Mouse (Mus musculus) heart, postnatal 0 days (tissue): Measurements from ENCODE around the gene Bckdhb. TPM values are rescaled to one million over a fixed set of nuclear protein-coding genes. Genes with fewer than 3 reads are reported as not detected.
A peak's percentile ranks its signal among the peaks of the same experiment; 100 is the strongest.

Experiments used
- ATAC-seq: fragments of 200-750 bp; cut with Nextera tagmentation; 2 replicates; pipeline ENCODE4 v1.8.0; 2017; ENCODE audit warnings: low read depth, moderate number of reproducible peaks, moderate library complexity; ENCODE audit not compliant: insufficient read depth
- DNase-seq: peaks from one replicate; pipeline ENCODE4 v3.0.0-alpha.2; 2016; ENCODE audit warnings: low spot score
- H3K27ac ChIP-seq: fragments of 300-500 bp; sonication (generic); 2 replicates; pipeline ENCODE4 v1.5.1; 2014; ENCODE audit warnings: low read depth, mild to moderate bottlenecking
- H3K27me3 ChIP-seq: fragments of 300-500 bp; sonication (generic); 2 replicates; pipeline ENCODE4 v1.6.1; 2014; ENCODE audit warnings: low read length, mixed read lengths; ENCODE audit not compliant: control insufficient read depth, insufficient read depth
- H3K36me3 ChIP-seq: fragments of 300-500 bp; sonication (generic); replicated peaks from 2 replicates; pipeline ENCODE4 v1.6.1; 2014; ENCODE audit warnings: low read length, mixed read lengths; ENCODE audit not compliant: control insufficient read depth, insufficient read depth
- H3K4me1 ChIP-seq: fragments of 300-500 bp; sonication (generic); 2 replicates; pipeline ENCODE4 v1.6.1; 2014; ENCODE audit warnings: antibody characterized with exemption; ENCODE audit not compliant: control insufficient read depth, insufficient read depth
- H3K4me2 ChIP-seq: fragments of 300-500 bp; sonication (generic); 2 replicates; pipeline ENCODE4 v1.6.1; 2014; ENCODE audit warnings: low read depth, mild to moderate bottlenecking, low read length, moderate library complexity
- H3K4me3 ChIP-seq: fragments of 300-500 bp; sonication (generic); 2 replicates; pipeline ENCODE4 v1.5.1; 2014; ENCODE audit warnings: low read depth, low read length
- H3K9ac ChIP-seq: fragments of 300-500 bp; sonication (generic); replicated peaks from 2 replicates; pipeline ENCODE4 v1.6.1; 2014; ENCODE audit warnings: low read depth, low read length, mixed read lengths
- H3K9me3 ChIP-seq: fragments of 300-500 bp; sonication (generic); replicated peaks from 2 replicates; pipeline ENCODE4 v1.6.1; 2016; ENCODE audit warnings: low read length; ENCODE audit not compliant: control insufficient read depth
- CTCF ChIP-seq: IDR thresholded peaks from 2 replicates; pipeline ENCODE4 v1.5.1; 2016; ENCODE audit warnings: antibody characterized with exemption, control low read depth, low read depth
- EP300 ChIP-seq: IDR thresholded peaks from 2 replicates; pipeline ENCODE4 v1.6.1; 2016; ENCODE audit warnings: antibody characterized with exemption, low read depth
- WGBS: fragments of 180-500 bp; shearing (Covaris S2); extraction: QIAGEN DNeasy Blood & Tissue Kit; methylation state at CpG from one replicate; pipeline ENCODE4 v1.1.7; 2014; 5-methylcytosine and 5-hydroxymethylcytosine counted together
- polyA plus RNA-seq: library from polyadenylated mRNA; unstranded; fragments of >200 nt; fragmentation: Nextera tagmentation; extraction: Ambion mirVana; gene quantifications from 2 replicates; pipeline ENCODE4 v1.2.1, GENCODE M21; 2015
- total RNA-seq: library from RNA; depleted of rRNA; stranded (reverse); fragments of >200 nt; gene quantifications from 2 replicates; pipeline ENCODE4 v1.2.3, GENCODE M21; 2014; ENCODE audit warnings: low replicate concordance

Gene Bckdhb
- total and polyA plus RNA-seq, 2 experiments from 2014 or later, result 40.5 to 89.5 TPM

DNA sequence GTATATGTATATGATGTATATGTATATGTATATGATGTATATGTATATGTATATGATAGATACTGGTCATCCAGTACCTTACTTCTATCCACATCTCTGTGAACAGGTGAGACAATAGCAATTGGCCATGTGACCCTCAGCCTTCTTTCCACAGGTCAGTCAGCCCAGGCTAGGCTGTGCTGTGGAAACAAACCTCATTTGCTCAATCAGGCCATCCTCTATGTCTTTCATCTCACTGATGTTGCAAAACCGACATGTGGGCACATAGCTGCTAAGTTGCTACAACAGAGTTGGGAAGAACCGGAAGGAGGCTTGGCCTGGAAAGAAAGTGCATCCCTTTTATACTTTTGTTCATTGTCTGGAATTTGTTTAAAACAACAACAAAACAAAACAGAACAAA is 22.9 kb upstream of the Bckdhb start:
- DNase-seq (no peak), ATAC-seq (no peak)
- 72% methylated on average over 2 of the region's 2 CpGs for WGBS
- no peak overlapping the region for H3K9ac ChIP-seq
- no peaks in the 10 kb centered on the region for H3K27me3 ChIP-seq
- no peaks in the 10 kb centered on the region for H3K9me3 ChIP-seq
- no peak overlapping the region for H3K4me3 ChIP-seq
- no peak overlapping the region for H3K27ac ChIP-seq
- H3K4me2 ChIP-seq, result no peak overlapping the region
- no peak for TF ChIP-seq CTCF
- no peak for TF ChIP-seq EP300
- no peaks in the 10 kb centered on the region for H3K4me1 ChIP-seq
- no peaks in the 10 kb centered on the region for H3K36me3 ChIP-seq

DNA sequence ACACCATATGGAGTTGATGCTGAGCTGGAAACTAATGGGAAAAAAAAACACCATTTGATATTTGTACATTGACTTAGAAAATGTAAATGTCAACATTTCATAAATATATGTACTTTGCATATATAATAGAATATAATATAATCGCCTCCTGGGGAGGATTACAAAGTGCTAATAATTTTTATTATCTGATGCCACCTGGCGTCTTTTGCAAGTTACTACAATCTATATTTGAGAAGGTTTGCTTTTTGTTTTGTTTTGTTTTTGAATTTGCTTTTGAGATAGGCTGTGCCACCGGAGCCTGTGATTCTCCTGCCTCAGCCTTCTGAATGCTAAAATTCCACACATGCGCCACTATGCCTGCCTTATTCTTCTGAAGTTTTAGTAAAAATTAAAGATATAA is 19.1 kb upstream of the Bckdhb start:
- DNase-seq (peak; percentile 29), ATAC-seq (no peak)
- Histone ChIP-seq H3K9me3 (no peaks in the 10 kb centered on the region), H3K4me2 (no peak overlapping the region), H3K27ac (no peak overlapping the region), H3K4me3 (no peak overlapping the region), H3K9ac (no peak overlapping the region), H3K27me3 (no peaks in the 10 kb centered on the region), H3K4me1 (no peaks in the 10 kb centered on the region), H3K36me3 (no peaks in the 10 kb centered on the region)
- peak; percentile 18 for TF ChIP-seq CTCF
- no peak for TF ChIP-seq EP300
- 48% methylated on average over 4 of the region's 4 CpGs for WGBS

DNA sequence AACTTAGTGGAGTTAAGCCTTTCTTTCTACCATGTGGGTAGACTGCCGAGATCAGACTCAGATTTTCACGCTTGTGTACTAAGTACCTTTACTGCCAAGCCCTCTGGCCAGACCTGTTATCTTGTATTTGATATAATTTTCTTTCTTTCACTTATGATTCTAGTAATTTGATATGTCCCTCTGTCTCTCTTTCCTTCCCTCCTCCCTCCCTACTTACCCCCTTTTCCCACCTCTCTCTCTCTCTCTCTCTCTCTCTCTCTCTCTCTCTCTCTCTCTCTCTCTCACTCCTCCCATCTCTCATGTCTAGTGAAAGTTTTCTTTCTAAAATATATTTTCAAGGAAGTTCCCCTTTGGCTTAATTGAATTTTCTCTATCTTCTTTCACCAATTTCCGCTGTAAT is 17.9 kb upstream of the Bckdhb start:
- TF ChIP-seq CTCF, result no peak
- WGBS, result 71% methylated on average over 3 of the region's 3 CpGs
- ATAC-seq, result no peak
- Histone ChIP-seq H3K36me3 (no peaks in the 10 kb centered on the region), H3K4me3 (no peak overlapping the region), H3K27ac (no peak overlapping the region), H3K4me2 (no peak overlapping the region), H3K27me3 (no peaks in the 10 kb centered on the region), H3K9ac (no peak overlapping the region), H3K4me1 (no peaks in the 10 kb centered on the region), H3K9me3 (no peaks in the 10 kb centered on the region)
- DNase-seq, result no peak

DNA sequence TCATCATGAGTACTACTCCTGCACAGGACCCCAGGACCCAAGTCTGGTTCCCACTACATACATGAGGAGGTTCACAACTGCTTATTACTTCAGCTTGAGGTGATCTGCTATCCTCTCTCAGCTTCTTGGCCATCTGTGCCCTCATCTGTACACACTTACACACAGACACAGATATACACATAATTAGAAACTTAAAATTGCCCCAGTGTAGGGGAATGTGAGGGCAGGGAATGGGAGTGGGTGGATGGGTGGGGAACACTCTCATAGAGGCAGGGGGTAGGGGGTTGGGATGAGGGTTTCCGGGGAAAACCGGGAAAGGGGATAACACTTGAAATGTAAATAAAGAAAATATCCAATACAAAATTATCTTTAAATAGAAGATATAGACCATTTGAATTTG is 15.1 kb upstream of the Bckdhb start:
- Histone ChIP-seq H3K9me3 (no peaks in the 10 kb centered on the region), H3K4me3 (no peak overlapping the region), H3K4me2 (no peak overlapping the region), H3K27me3 (no peaks in the 10 kb centered on the region), H3K27ac (no peak overlapping the region), H3K4me1 (no peaks in the 10 kb centered on the region), H3K36me3 (no peaks in the 10 kb centered on the region), H3K9ac (no peak overlapping the region)
- no peak for DNase-seq
- TF ChIP-seq CTCF, result no peak
- TF ChIP-seq EP300, result no peak
- ATAC-seq, result no peak
- WGBS, result 88% methylated on average over 2 of the region's 2 CpGs

DNA sequence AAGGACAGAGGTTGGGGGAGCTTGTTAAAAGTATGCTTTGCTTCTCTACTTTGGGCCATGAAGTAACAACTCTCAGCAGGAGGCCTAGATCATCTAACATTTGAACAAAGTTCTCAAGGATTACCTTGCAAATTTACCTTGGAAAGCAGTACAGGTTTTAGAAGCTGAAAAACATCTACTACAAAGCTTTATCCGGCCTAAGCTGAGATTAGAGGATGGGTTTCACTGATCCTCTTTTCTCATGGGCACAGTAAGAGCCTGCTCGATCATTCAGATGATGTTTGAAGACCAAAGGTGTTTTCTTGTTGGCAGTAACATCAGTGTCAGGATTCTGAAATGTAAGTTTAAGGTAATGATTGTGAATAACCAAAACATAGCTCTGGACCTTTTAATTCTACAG is 14.0 kb upstream of the Bckdhb start:
- WGBS, result 73% methylated on average over 2 of the region's 2 CpGs
- Histone ChIP-seq H3K9me3 (no peaks in the 10 kb centered on the region), H3K36me3 (no peaks in the 10 kb centered on the region), H3K27ac (no peak overlapping the region), H3K4me1 (no peaks in the 10 kb centered on the region), H3K4me2 (no peak overlapping the region), H3K9ac (no peak overlapping the region), H3K27me3 (no peaks in the 10 kb centered on the region), H3K4me3 (no peak overlapping the region)
- TF ChIP-seq EP300, result no peak
- TF ChIP-seq CTCF, result no peak
- no peak for DNase-seq
- no peak for ATAC-seq

DNA sequence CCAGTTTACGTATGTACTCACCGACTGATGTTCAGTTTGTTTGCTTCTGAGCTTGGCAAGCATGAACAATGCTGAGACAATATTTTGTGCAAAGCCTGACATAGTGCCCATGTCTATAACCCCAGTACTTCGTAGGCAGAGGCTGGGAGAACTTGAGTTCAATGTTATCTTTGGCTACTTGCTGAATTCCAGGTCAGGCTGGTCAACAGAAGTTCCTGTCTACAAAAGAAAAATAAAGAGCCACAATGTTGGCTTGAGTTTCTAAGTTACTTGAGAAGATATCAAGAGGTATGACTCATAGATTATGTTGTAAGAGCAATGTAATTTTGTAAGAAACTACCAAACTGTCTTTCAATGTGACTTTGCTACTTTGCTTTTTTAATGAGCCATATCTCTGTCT is 2.9 kb upstream of the Bckdhb start:
- Histone ChIP-seq H3K9me3 (no peaks in the 10 kb centered on the region), H3K4me2 (no peak overlapping the region), H3K36me3 (no peaks in the 10 kb centered on the region), H3K4me1 (peaks cover 9% of the 10 kb centered on the region), H3K9ac (no peak overlapping the region), H3K27ac (no peak overlapping the region), H3K4me3 (no peak overlapping the region), H3K27me3 (no peaks in the 10 kb centered on the region)
- ATAC-seq, result no peak
- WGBS, result 59% methylated on average over 3 of the region's 3 CpGs
- TF ChIP-seq EP300 (no peak), CTCF (no peak)
- DNase-seq, result no peak
